Mouse (Mus musculus): Measurements from ENCODE around the gene Zfp451. TPM values are rescaled to one million over a fixed set of nuclear protein-coding genes. Genes with fewer than 3 reads are reported as not detected.
A peak's percentile ranks its signal among the peaks of the same experiment; 100 is the strongest.

The Zfp451 gene
- polyA plus RNA-seq, 1 experiment from 2014 or later: 26.7 TPM

GRCm38 (mm10) chr1:33738281-33738680 is 76.1 kb downstream of the Zfp451 start:
- Histone ChIP-seq H3K4me1 (no peaks in the 10 kb centered on the region), H3K27me3 (no peaks in the 10 kb centered on the region), H3K4me3 (replicated peaks) (no peak overlapping the region), H3K4me2 (no peak overlapping the region), H3K9me3 (replicated peaks) (no peaks in the 10 kb centered on the region), H3K27ac (no peak overlapping the region), H3K9ac (no peak overlapping the region), H3K36me3 (peaks cover 66% of the 10 kb centered on the region)
- WGBS: 92% methylated on average over 11 of the region's 11 CpGs
- ATAC-seq (replicated peaks; ENCODE audit: low FRiP score): no peak

GRCm38 (mm10) chr1:33734001-33734685 is 80.3 kb downstream of the Zfp451 start:
- H3K27ac ChIP-seq: no peak overlapping the region
- H3K4me3 ChIP-seq (replicated peaks): no peak overlapping the region
- ATAC-seq (replicated peaks; ENCODE audit: low FRiP score): 0 out of 2 replicates have a peak, but pooled peaks have one; percentile 41
- H3K4me2 ChIP-seq: no peak overlapping the region
- 78% methylated on average over 5 of the region's 5 CpGs for WGBS
- no peaks in the 10 kb centered on the region for H3K9me3 ChIP-seq (replicated peaks)
- H3K4me1 ChIP-seq: no peaks in the 10 kb centered on the region
- H3K36me3 ChIP-seq: peaks cover 93% of the 10 kb centered on the region
- no peaks in the 10 kb centered on the region for H3K27me3 ChIP-seq
- H3K9ac ChIP-seq: no peak overlapping the region

GRCm38 (mm10) chr1:33733044-33733443 is 81.4 kb downstream of the Zfp451 start:
- 93% methylated on average over 9 of the region's 9 CpGs for WGBS
- Histone ChIP-seq H3K9me3 (replicated peaks) (no peaks in the 10 kb centered on the region), H3K27me3 (no peaks in the 10 kb centered on the region), H3K36me3 (peaks cover 93% of the 10 kb centered on the region), H3K4me1 (no peaks in the 10 kb centered on the region), H3K9ac (no peak overlapping the region), H3K27ac (no peak overlapping the region), H3K4me2 (no peak overlapping the region), H3K4me3 (replicated peaks) (no peak overlapping the region)
- ATAC-seq (replicated peaks; ENCODE audit: low FRiP score): 0 out of 2 replicates have a peak, but pooled peaks have one; percentile 31

- no peak for ATAC-seq (replicated peaks; ENCODE audit: low FRiP score)
- Histone ChIP-seq H3K27me3 (no peaks in the 10 kb centered on the region), H3K4me2 (no peak overlapping the region), H3K36me3 (peaks cover 80% of the 10 kb centered on the region), H3K27ac (no peak overlapping the region), H3K4me3 (replicated peaks) (no peak overlapping the region), H3K9ac (no peak overlapping the region), H3K4me1 (peaks cover 7% of the 10 kb centered on the region), H3K9me3 (replicated peaks) (no peaks in the 10 kb centered on the region)
- 85% methylated on average over 5 of the region's 5 CpGs for WGBS
These were observed 89.3 kb downstream of the Zfp451 start for GRCm38 (mm10) chr1:33725086-33725485.

- WGBS: 35% methylated on average over 6 of the region's 6 CpGs
- no peak overlapping the region for H3K4me3 ChIP-seq (replicated peaks)
- H3K4me1 ChIP-seq: peaks cover 8% of the 10 kb centered on the region
- no peak overlapping the region for H3K27ac ChIP-seq
- ATAC-seq (replicated peaks; ENCODE audit: low FRiP score): no peak
- H3K9me3 ChIP-seq (replicated peaks): no peaks in the 10 kb centered on the region
- no peak overlapping the region for H3K4me2 ChIP-seq
- H3K36me3 ChIP-seq: peaks cover 75% of the 10 kb centered on the region
- H3K27me3 ChIP-seq: no peaks in the 10 kb centered on the region
- H3K9ac ChIP-seq: no peak overlapping the region
These were observed 89.9 kb downstream of the Zfp451 start for GRCm38 (mm10) chr1:33724516-33724915.

- ATAC-seq (replicated peaks; ENCODE audit: low FRiP score): no peak
- Histone ChIP-seq H3K4me2 (peak overlapping the region; percentile 75), H3K36me3 (peaks cover 43% of the 10 kb centered on the region), H3K9me3 (replicated peaks) (no peaks in the 10 kb centered on the region), H3K27ac (no peak overlapping the region), H3K4me3 (replicated peaks) (peak overlapping the region; percentile 86), H3K9ac (peak overlapping the region; percentile 17; the same call in 1 of the 2 replicates), H3K27me3 (no peaks in the 10 kb centered on the region), H3K4me1 (peaks cover 11% of the 10 kb centered on the region)
- WGBS: 75% methylated on average over 7 of the region's 7 CpGs
These were observed 93.4 kb downstream of the Zfp451 start for GRCm38 (mm10) chr1:33721020-33721419.

GRCm38 (mm10) chr1:33720231-33720630 is 94.2 kb downstream of the Zfp451 start:
- Histone ChIP-seq H3K27ac (peak overlapping the region; percentile 93), H3K4me3 (replicated peaks) (peak overlapping the region; percentile 86), H3K36me3 (peaks cover 35% of the 10 kb centered on the region), H3K27me3 (no peaks in the 10 kb centered on the region), H3K9me3 (replicated peaks) (no peaks in the 10 kb centered on the region), H3K9ac (peak overlapping the region; percentile 92), H3K4me1 (peaks cover 11% of the 10 kb centered on the region), H3K4me2 (peak overlapping the region; percentile 75)
- peak; percentile 72 for ATAC-seq (replicated peaks; ENCODE audit: low FRiP score)
- WGBS: under 1% methylated on average over 35 of the region's 41 CpGs

GRCm38 (mm10) chr1:33719733-33720225 is 94.6 kb downstream of the Zfp451 start, which contains the start of gene Rab23:
TSS of gene Rab23 (plus strand) at chr1:33719887.
- peak within 1 kb of the TSS; percentile 93 for H3K27ac ChIP-seq
- H3K4me3 ChIP-seq (replicated peaks): peak within 1 kb of the TSS; percentile 86
- no peaks in the 10 kb centered on the region for H3K9me3 ChIP-seq (replicated peaks)
- H3K27me3 ChIP-seq: no peaks in the 10 kb centered on the region
- peaks cover 12% of the 10 kb centered on the region for H3K4me1 ChIP-seq
- H3K9ac ChIP-seq: peak within 1 kb of the TSS; percentile 92
- H3K4me2 ChIP-seq: peak within 1 kb of the TSS; percentile 75
- WGBS: under 1% methylated on average over 50 of the region's 54 CpGs
- ATAC-seq (replicated peaks; ENCODE audit: low FRiP score): peak; percentile 97
- peaks cover 31% of the 10 kb centered on the region for H3K36me3 ChIP-seq

- Histone ChIP-seq H3K27ac (no peak overlapping the region), H3K9me3 (replicated peaks) (no peaks in the 10 kb centered on the region), H3K36me3 (peaks cover 11% of the 10 kb centered on the region), H3K27me3 (no peaks in the 10 kb centered on the region), H3K4me3 (replicated peaks) (no peak overlapping the region), H3K4me1 (peaks cover 13% of the 10 kb centered on the region), H3K4me2 (no peak overlapping the region), H3K9ac (no peak overlapping the region)
- WGBS: 79% methylated on average over 1 of the region's 1 CpGs
- ATAC-seq (replicated peaks; ENCODE audit: low FRiP score): no peak
These were observed 96.8 kb downstream of the Zfp451 start for GRCm38 (mm10) chr1:33717636-33718035.

GRCm38 (mm10) chr1:33714796-33715195 is 99.6 kb downstream of the Zfp451 start:
- peak; percentile 47; the same call in 1 of the 2 replicates for ATAC-seq (replicated peaks; ENCODE audit: low FRiP score)
- Histone ChIP-seq H3K36me3 (no peaks in the 10 kb centered on the region), H3K9ac (no peak overlapping the region), H3K27me3 (no peaks in the 10 kb centered on the region), H3K9me3 (replicated peaks) (no peaks in the 10 kb centered on the region), H3K27ac (no peak overlapping the region), H3K4me2 (peak overlapping the region; percentile 41), H3K4me3 (replicated peaks) (no peak overlapping the region), H3K4me1 (peaks cover 6% of the 10 kb centered on the region; the same call in 1 of the 2 replicates)
- WGBS: 6% methylated on average over 10 of the region's 10 CpGs

GRCm38 (mm10) chr1:33712026-33712425 is 102.4 kb downstream of the Zfp451 start:
- H3K27ac ChIP-seq: no peak overlapping the region
- H3K9me3 ChIP-seq (replicated peaks): no peaks in the 10 kb centered on the region
- H3K4me3 ChIP-seq (replicated peaks): no peak overlapping the region
- no peaks in the 10 kb centered on the region for H3K27me3 ChIP-seq
- H3K36me3 ChIP-seq: no peaks in the 10 kb centered on the region
- 91% methylated on average over 5 of the region's 5 CpGs for WGBS
- no peak overlapping the region for H3K4me2 ChIP-seq
- ATAC-seq (replicated peaks; ENCODE audit: low FRiP score): no peak
- 0 out of 2 replicates have a peak, but pooled peaks cover 3% of the 10 kb centered on the region for H3K4me1 ChIP-seq
- H3K9ac ChIP-seq: no peak overlapping the region

Measured in kidney, embryonic 15.5 days (tissue).